Mouse (Mus musculus) CH12.LX (cell line): ENCODE data around the gene Gm10260.

Experiments used
- BHLHE40 ChIP-seq: IDR thresholded peaks from 2 replicates; pipeline ENCODE4 v1.6.1; 2011; ENCODE audit warnings: mild to moderate bottlenecking, low read depth, low read length, improper control_type of control experiment
- EP300 ChIP-seq: IDR thresholded peaks from 2 replicates; pipeline ENCODE4 v1.6.1; 2011; ENCODE audit warnings: low read length, improper control_type of control experiment
- IRF4 ChIP-seq: IDR thresholded peaks from 2 replicates; pipeline ENCODE4 v1.6.1; 2014; ENCODE audit warnings: low read depth, mild to moderate bottlenecking, inconsistent platforms, low read length, improper control_type of control experiment
- MXI1 ChIP-seq: IDR thresholded peaks from 2 replicates; pipeline ENCODE4 v1.6.1; 2011; ENCODE audit warnings: mild to moderate bottlenecking, low read depth, low read length, improper control_type of control experiment
- POLR2A ChIP-seq: IDR thresholded peaks from 2 replicates; pipeline ENCODE4 v1.6.1; 2011; ENCODE audit warnings: low read depth, mild to moderate bottlenecking, improper control_type of control experiment, low read length
- POLR2AphosphoS2 ChIP-seq: IDR thresholded peaks from 2 replicates; pipeline ENCODE4 v1.6.1; 2011; ENCODE audit warnings: low read depth, low read length, improper control_type of control experiment
- TBP ChIP-seq: conservative IDR thresholded peaks from 2 replicates; pipeline ENCODE4 v1.6.1; 2011; ENCODE audit warnings: low read depth, low read length, improper control_type of control experiment
- ZKSCAN1 ChIP-seq: IDR thresholded peaks from 2 replicates; pipeline ENCODE4 v1.6.1; 2012; ENCODE audit warnings: low read depth, inconsistent platforms, low read length, improper control_type of control experiment, borderline replicate concordance

GRCm38 (mm10) chr13:97756091-97756490 lies 4.3 kb downstream of the Gm10260 start:
- TF ChIP-seq IRF4 (no peak), TBP (no peak), BHLHE40 (no peak), ZKSCAN1 (no peak), EP300 (no peak), POLR2AphosphoS2 (no peak), MXI1 (no peak), POLR2A (no peak)
